Mouse (Mus musculus): ENCODE measurements around the gene Coch.
"Not testable (repeated sequence)": the region's sequence is repeated elsewhere in the genome, so short reads cannot be mapped to it uniquely, and the experiment has no call there.

Gene Coch

GRCm38 (mm10) chr12:51593229-51594029, at the start of gene Coch:
Gene Coch, plus strand, starts transcription at chr12:51593341.
- peak; percentile 21 for DNase-seq (ENCODE audit: low spot score)

- DNase-seq (ENCODE audit: low spot score), result no peak
Observed at GRCm38 (mm10) chr12:51543402-51543960, 49.7 kb upstream of the Coch start.

DNA sequence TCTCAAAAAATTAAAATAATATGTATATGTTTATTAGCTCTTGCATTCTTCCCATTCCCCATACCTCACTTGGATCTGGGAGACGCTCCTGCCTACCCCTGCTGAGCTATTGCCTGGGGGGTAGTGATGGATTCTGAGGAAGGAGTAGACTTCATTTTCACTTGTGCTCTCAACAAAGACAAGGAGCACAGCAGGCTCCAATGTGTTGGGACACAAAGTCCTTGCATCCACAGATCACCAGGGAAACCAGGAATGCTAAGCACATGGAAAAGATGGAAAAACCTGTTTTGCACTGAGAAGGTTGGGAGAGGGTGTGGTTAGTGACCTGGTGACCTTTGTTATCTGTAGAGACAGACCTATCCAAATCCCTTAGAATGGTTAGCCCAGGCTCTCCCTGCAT, 38.1 kb upstream of the Coch start:
- DNase-seq (ENCODE audit: low spot score), result no peak

GRCm38 (mm10) chr12:51561416-51561815, 31.7 kb upstream of the Coch start:
- DNase-seq (ENCODE audit: low spot score), result no peak

DNA sequence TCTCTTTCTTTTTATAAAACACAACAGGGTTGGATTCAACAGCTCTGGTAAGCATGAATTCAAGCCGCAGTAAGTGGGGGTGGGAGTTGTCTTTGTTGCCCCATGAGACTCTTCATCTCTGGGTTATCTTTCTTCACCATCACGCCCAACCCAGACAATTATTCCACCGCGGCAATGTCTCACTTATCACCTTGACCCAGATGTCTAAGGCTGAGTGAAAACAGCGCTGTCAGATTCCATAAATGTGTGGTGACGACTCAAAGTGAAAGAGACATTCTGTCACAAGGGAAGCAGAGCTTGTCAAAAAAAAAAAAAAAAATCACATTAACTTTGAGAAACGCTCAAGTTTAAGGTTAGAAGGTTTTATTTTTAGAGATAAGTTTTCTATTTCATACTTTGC, 25.9 kb upstream of the Coch start:
- DNase-seq (ENCODE audit: low spot score), result no peak

DNA sequence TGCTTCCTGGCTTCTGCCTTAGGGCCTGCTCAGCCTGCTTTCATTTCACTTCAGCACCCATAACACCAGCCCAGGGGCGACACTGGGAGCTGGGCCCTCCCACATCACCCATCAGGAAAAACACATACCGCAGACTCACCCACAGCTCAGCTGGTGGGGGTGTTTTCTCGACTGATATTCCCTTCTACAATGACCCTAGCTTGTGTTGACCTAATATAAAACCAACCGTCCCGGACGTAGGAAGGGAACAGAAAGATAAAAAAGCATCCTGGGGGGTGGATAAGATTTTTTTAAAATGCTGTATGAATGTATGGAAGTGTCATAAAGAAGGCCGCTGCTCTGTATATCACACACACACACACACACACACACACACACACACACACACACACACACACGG, 23.7 kb upstream of the Coch start:
- DNase-seq (ENCODE audit: low spot score), result no peak

DNA sequence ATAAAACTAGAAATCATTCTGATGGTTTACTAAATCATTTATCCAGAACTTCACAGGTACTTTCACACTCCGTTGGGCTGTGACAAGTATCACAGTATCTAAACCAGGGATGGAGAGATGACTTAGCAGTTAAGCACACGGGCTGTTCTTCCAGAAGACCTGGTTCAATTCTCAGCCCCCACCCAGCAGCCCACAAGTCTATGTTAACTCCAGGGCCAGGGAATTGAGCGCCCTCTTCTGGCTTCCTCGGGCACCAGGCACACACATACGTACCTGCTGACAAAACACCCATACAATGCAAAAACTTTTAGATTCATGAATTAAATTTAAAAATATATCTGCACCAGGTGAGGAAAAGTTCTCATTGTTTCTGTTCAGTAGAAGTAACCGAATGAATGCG, 23.2 kb upstream of the Coch start:
- peak; percentile 27 for DNase-seq (ENCODE audit: low spot score)

DNA sequence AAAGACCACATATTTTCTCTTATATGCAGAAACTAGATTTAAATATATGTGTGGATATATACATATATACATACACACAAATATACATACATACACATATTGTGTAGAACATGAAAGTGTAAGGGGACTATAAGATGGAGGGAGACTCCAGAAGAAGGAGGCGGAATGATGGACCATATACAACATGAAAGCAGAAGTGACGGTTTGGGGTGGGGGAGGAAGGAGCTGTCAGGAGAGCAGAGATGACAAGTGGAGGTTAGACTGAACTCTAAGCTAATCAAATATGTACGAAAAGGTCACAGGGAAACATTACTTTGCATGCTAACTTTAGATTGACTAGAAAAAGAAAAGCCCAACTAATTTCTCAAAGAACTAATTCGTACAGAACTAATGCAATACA, 20.5 kb upstream of the Coch start:
- DNase-seq (ENCODE audit: low spot score), result no peak

- not testable (repeated sequence) for DNase-seq (ENCODE audit: low spot score)
Observed at GRCm38 (mm10) chr12:51577816-51578215, 15.3 kb upstream of the Coch start.

- DNase-seq (ENCODE audit: low spot score), result no peak
Observed at GRCm38 (mm10) chr12:51589263-51589662, 3.9 kb upstream of the Coch start.

DNA sequence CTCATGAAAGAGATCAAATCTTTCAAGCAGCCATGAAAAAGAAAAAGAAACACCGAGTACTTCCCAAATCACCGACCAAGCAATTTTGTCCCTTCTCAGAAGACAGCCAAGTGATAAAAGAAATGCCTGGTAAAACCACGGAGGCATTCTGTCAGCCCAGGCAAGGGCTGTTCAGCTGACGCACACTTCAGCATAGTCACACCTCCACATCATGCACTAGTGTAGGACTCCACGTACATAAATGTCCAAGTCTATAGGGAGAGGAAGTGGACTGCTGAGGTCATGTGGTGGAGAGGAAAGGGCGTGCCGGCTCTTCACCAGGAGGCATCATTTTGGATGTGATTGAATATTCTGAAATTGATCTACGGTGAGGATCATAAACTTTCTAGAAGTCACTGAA, 1.2 kb upstream of the Coch start:
- no peak for DNase-seq (ENCODE audit: low spot score)

DNA sequence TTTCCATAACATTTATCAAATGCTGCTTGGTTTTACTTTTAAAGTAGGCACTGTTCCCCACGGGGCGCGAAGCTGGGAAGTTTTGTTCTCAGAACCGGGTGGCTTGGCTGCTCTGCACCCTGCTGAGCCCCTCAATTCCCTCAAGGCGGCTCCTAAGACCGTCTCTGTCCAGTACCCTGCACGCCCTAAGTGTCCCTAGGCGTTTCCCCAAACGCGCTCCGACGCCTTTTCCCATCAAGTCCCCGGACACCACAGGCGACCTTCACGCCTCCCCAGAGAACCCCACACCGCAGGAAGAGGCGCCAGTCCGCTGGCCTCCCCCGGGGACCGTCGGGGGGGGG, 283 bp upstream of the Coch start:
- no peak for DNase-seq (ENCODE audit: low spot score)

DNA sequence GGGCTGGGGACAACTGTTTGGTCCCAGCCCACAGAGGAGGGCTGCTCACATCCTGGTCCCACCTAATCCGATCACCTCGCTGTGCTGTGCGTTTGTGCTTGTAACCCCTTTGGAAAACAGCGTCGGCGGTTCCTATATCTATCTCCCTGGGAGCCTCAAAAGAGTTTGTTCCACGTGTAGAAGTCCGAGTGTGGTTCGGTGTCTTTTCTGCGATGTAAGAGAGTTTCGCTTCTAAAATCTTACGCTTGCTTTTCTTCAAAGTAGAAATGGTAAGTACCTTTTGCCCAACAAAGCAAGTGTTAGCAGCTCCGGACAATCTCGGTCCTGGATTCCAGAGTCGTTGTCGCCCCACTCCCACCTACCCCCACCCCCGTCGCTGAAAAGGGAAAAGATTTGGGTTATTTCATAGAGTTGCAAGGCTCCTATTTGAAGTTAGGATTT, 909 bp downstream of the Coch start:
- DNase-seq (ENCODE audit: low spot score), result no peak

GRCm38 (mm10) chr12:51603306-51603705, 10.2 kb downstream of the Coch start:
- DNase-seq (ENCODE audit: low spot score), result no peak

DNA sequence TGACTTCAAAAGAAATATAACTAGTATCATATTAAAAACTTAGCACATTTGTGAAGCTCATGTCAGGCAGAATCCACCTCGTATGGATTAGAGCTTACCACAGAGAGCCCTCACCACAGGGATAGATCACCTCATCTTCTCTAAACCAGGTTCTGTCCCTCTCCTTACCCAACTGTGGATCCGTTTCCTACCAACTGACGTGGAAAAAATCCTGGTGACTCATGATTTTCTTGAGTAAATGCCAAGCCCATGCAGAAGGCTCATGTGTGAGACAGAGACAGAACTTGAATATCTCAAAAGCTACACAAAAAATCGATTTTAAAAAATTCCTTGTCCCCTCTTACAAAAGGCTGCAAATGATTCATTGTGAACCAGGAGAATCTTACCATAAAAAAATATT, 13.0 kb downstream of the Coch start:
- DNase-seq (ENCODE audit: low spot score), result no peak

DNA sequence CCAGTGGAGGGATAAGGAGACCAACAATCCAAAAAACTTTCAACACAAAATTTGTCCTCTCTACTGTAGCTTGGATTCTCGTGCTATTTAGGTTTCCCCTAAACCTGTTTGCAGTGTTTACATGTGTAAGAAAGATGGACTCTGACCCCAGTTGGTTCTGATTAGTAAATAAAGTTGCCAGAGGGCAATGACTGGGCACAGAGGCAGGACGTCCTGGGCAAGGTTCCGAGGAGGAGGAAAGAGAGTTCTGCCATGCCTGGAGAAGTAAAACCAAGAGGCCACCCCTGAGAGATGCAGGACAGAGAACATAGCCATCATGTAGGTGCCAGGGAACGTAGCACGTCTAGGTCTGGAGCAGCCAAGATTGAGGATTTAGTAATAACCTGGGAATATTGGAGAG, 19.2 kb downstream of the Coch start:
- DNase-seq (ENCODE audit: low spot score), result no peak

DNA sequence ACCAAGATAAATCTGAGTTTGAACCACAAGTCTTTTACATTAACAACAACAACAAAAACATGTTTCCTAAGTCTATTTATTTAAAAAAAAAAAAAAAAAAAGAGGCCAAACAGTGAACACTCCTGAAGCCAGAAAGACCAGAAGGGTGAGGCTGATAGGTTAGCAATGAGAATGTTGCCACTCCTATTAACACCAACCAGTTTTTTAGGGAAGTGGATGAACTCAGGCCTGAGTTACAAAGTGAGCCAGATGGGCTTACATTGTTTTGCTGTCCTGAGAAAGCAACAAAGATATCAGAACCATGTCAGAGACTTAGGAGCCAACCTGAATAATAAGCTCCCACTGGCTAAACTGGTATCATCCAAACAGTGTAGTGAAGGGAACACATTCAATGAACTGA, 27.4 kb downstream of the Coch start:
- no peak for DNase-seq (ENCODE audit: low spot score)

DNA sequence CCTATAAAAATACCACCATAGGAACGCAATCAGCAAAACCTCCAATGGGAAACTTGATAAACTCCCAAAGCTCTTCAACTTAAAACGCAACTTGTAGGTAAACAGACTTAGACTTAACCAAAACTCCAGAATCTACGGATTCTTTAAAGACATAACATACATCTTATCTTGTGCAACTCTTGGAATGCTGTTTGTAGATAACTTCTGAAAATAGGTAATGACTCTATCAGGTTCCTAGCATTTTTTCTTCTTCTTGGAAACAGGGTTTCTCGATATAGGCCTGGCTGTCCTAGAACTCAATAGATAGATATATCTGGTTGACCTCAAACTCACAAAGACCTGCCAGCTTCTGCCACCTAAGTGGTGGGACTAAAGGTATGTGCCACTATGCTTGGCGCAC, 28.0 kb downstream of the Coch start:
- DNase-seq (ENCODE audit: low spot score), result no peak

GRCm38 (mm10) chr12:51622670-51623365, 29.7 kb downstream of the Coch start:
- DNase-seq (ENCODE audit: low spot score), result no peak

- no peak for DNase-seq (ENCODE audit: low spot score)
Observed at GRCm38 (mm10) chr12:51623366-51623694, 30.2 kb downstream of the Coch start.

DNA sequence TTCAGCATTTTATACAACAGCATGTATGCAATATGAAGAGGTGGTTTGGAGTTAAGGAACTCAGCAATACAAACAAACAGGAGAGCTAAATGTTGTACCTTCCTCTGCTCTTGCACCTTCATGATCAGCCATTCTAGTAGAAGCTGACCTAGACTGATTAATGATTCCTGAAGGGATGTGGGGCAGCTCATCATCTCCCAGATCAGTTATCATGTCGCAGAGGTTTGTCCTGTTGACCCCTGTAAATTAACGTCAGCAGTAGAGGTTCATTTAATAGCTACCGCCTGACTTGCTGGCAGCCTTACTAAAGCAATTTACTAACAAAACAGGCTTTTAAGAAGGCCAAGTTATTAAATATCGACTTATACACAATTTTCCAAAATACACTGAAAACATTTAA, 40.3 kb downstream of the Coch start:
- DNase-seq (ENCODE audit: low spot score), result no peak

DNA sequence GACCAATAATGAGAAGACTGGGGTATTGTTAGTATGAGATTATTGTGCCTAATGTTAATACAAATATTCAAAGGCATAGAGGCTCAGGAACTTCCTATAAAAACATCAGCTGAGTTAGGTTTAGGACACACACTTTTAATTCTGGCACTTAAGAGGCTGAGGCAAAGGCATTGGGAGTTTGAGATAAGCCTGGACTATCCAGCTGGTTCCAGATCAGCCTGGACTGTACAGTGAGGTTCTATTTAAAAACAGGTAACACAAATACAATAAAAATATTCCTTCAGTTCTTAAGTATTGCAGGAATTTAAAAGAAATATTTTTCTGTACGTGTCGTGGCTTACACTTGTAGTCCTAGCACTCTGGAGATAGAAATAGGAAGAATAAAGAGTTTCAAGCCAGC, 43.1 kb downstream of the Coch start:
- no peak for DNase-seq (ENCODE audit: low spot score)

GRCm38 (mm10) chr12:51636689-51637470, 43.7 kb downstream of the Coch start:
- DNase-seq (ENCODE audit: low spot score), result no peak

Measured in testis, postnatal 14 days (tissue).